Mouse (Mus musculus): ENCODE measurements around the gene Rtl10.

DNA sequence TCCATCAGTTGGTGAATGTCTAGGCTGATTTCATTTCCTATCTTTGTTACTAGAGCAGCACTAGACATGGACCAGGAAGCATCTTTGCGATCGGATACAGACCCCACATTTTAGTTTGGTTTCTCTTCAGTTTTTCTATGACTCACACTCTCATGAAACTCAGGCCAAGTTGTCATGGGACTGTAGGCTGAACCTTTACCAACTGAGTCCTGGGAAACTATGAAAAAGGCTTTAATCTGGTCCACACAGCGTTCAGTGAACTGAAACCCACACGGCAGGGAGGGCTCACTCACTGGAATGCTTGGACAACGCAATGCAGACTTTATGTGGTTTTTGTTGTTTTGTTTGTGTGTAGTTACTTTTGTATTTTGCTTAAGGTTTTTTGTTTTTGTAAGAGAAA, 30.0 kb downstream of the Rtl10 start:
- TF ChIP-seq TCF12 (IDR thresholded peaks at IDR 0.05; ENCODE audit: low read depth, low read length) (no peak), POLR2A (IDR thresholded peaks at IDR 0.05; ENCODE audit: low read depth, low read length) (no peak), HCFC1 (IDR thresholded peaks at IDR 0.05; ENCODE audit: low read depth, low read length) (no peak), E2F4 (IDR thresholded peaks at IDR 0.05; ENCODE audit: insufficient replicate concordance, low read depth, low read length) (no peak), CTCF (conservative IDR thresholded peaks at IDR 0.05 in 1 of 2, IDR thresholded peaks at IDR 0.05 in 1 of 2; ENCODE audit: low read depth in 2 of 2, low read length in 2 of 2) (no peak), TBP (conservative IDR thresholded peaks at IDR 0.05; ENCODE audit: low read depth, low read length) (no peak), CHD1 (IDR thresholded peaks at IDR 0.05; ENCODE audit: low read depth, low read length) (no peak), MYC (IDR thresholded peaks at IDR 0.05; ENCODE audit: low read depth, low read length) (no peak)
